Mouse (Mus musculus): ENCODE measurements around the gene Fkbp5.
A peak's percentile ranks its signal among the peaks of the same experiment; 100 is the strongest.
"Not testable (repeated sequence)": the region's sequence is repeated elsewhere in the genome, so short reads cannot be mapped to it uniquely, and the experiment has no call there.

The Fkbp5 gene

GRCm38 (mm10) chr17:28420229-28421051 lies 96.9 kb downstream of the Fkbp5 start:
- no peak for DNase-seq (ENCODE audit: extremely low spot score, low spot score)

GRCm38 (mm10) chr17:28419636-28420035 lies 97.7 kb downstream of the Fkbp5 start:
- no peak for DNase-seq (ENCODE audit: extremely low spot score, low spot score)

GRCm38 (mm10) chr17:28418954-28419353 lies 98.4 kb downstream of the Fkbp5 start:
- no peak for DNase-seq (ENCODE audit: extremely low spot score, low spot score)

- not testable (repeated sequence) for DNase-seq (ENCODE audit: extremely low spot score, low spot score)
Observed at GRCm38 (mm10) chr17:28418481-28418880, 98.8 kb downstream of the Fkbp5 start.

- DNase-seq (ENCODE audit: extremely low spot score, low spot score) = no peak
Observed at GRCm38 (mm10) chr17:28417771-28418170, 99.6 kb downstream of the Fkbp5 start.

GRCm38 (mm10) chr17:28415271-28415670 lies 102.1 kb downstream of the Fkbp5 start:
- DNase-seq (ENCODE audit: extremely low spot score, low spot score) = no peak

GRCm38 (mm10) chr17:28411381-28411960 lies 105.9 kb downstream of the Fkbp5 start:
- no peak for DNase-seq (ENCODE audit: extremely low spot score, low spot score)

- no peak for DNase-seq (ENCODE audit: extremely low spot score, low spot score)
Observed at GRCm38 (mm10) chr17:28410731-28411130, 106.6 kb downstream of the Fkbp5 start.

- no peak for DNase-seq (ENCODE audit: extremely low spot score, low spot score)
Observed at GRCm38 (mm10) chr17:28408251-28408918, 108.9 kb downstream of the Fkbp5 start.

- DNase-seq (ENCODE audit: extremely low spot score, low spot score) = peak; percentile 60
Observed at GRCm38 (mm10) chr17:28407418-28408250, 109.7 kb downstream of the Fkbp5 start.

GRCm38 (mm10) chr17:28406471-28406870 lies 110.9 kb downstream of the Fkbp5 start:
- no peak for DNase-seq (ENCODE audit: extremely low spot score, low spot score)

GRCm38 (mm10) chr17:28404745-28405144 lies 112.6 kb downstream of the Fkbp5 start:
- DNase-seq (ENCODE audit: extremely low spot score, low spot score) = not testable (repeated sequence)

- no peak for DNase-seq (ENCODE audit: extremely low spot score, low spot score)
Observed at GRCm38 (mm10) chr17:28404301-28404700, 113.0 kb downstream of the Fkbp5 start.

- no peak for DNase-seq (ENCODE audit: extremely low spot score, low spot score)
Observed at GRCm38 (mm10) chr17:28394994-28395393, 122.3 kb downstream of the Fkbp5 start.

GRCm38 (mm10) chr17:28394051-28394765 lies 123.1 kb downstream of the Fkbp5 start:
- DNase-seq (ENCODE audit: extremely low spot score, low spot score) = no peak

GRCm38 (mm10) chr17:28391568-28392432 lies 125.5 kb downstream of the Fkbp5 start:
- DNase-seq (ENCODE audit: extremely low spot score, low spot score) = no peak

- no peak for DNase-seq (ENCODE audit: extremely low spot score, low spot score)
Observed at GRCm38 (mm10) chr17:28388534-28388933, 128.8 kb downstream of the Fkbp5 start.

GRCm38 (mm10) chr17:28386150-28386905 lies 131.0 kb downstream of the Fkbp5 start:
- peak; percentile 87 for DNase-seq (ENCODE audit: extremely low spot score, low spot score)

GRCm38 (mm10) chr17:28384298-28384697 lies 133.0 kb downstream of the Fkbp5 start:
- no peak for DNase-seq (ENCODE audit: extremely low spot score, low spot score)
